Mouse (Mus musculus): ENCODE data around the gene Mgat5. TPM values are rescaled to one million over a fixed set of nuclear protein-coding genes. Genes with fewer than 3 reads are reported as not detected.

The Mgat5 gene
- polyA plus RNA-seq, 1 experiment from 2014 or later: 5.2 TPM

GRCm38 (mm10) chr1:127171361-127171760 is 33.5 kb upstream of the Mgat5 start:
- Histone ChIP-seq H3K9me3 (ENCODE audit: low read depth, low read length) (no peaks in the 10 kb centered on the region), H3K4me3 (ENCODE audit: low read depth, low read length) (no peak overlapping the region), H3K4me1 (ENCODE audit: insufficient read depth) (no peaks in the 10 kb centered on the region), H3K27ac (ENCODE audit: low read depth) (no peak overlapping the region), H3K36me3 (ENCODE audit: insufficient read depth) (no peaks in the 10 kb centered on the region), H3K4me2 (no peak overlapping the region), H3K9ac (no peak overlapping the region), H3K27me3 (ENCODE audit: insufficient read depth, low read length) (no peaks in the 10 kb centered on the region)
- 68% methylated on average over 7 of the region's 7 CpGs for WGBS
- no peak for DNase-seq
- ATAC-seq (ENCODE audit: insufficient read depth): no peak
- TF ChIP-seq CTCF (IDR thresholded peaks at IDR 0.05; ENCODE audit: low read depth): no peak

- no peaks in the 10 kb centered on the region for H3K36me3 ChIP-seq (ENCODE audit: insufficient read depth)
- H3K4me1 ChIP-seq (ENCODE audit: insufficient read depth): no peaks in the 10 kb centered on the region
- no peak overlapping the region for H3K4me2 ChIP-seq
- no peak overlapping the region for H3K9ac ChIP-seq
- ATAC-seq (ENCODE audit: insufficient read depth) (no peak), DNase-seq (no peak)
- H3K27ac ChIP-seq (ENCODE audit: low read depth): no peak overlapping the region
- H3K27me3 ChIP-seq (ENCODE audit: insufficient read depth, low read length): no peaks in the 10 kb centered on the region
- H3K4me3 ChIP-seq (ENCODE audit: low read depth, low read length): no peak overlapping the region
- TF ChIP-seq CTCF (IDR thresholded peaks at IDR 0.05; ENCODE audit: low read depth): no peak
- no peaks in the 10 kb centered on the region for H3K9me3 ChIP-seq (ENCODE audit: low read depth, low read length)
- 62% methylated on average over 3 of the region's 3 CpGs for WGBS
Observed at GRCm38 (mm10) chr1:127173448-127173847, 31.4 kb upstream of the Mgat5 start.

DNA sequence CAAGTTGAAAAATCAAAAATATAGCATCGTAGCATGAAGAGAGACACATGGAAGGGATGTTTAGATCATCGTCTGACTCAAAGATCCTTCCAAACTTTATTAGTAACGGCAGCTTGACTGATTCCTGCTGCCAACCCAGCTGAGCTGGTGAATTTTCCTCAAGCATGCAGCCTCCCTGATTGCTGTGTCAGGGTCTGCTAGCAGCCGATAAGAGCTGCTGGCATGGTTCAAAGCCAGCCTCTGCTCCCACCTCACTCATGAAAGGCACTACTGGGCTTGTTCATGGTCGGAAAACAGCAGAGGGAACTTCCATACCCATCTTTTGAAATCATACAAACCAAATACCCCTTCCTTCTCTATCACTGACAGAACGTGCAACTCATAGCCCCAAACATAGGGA is 12.4 kb upstream of the Mgat5 start:
- DNase-seq (no peak), ATAC-seq (ENCODE audit: insufficient read depth) (no peak)
- no peaks in the 10 kb centered on the region for H3K36me3 ChIP-seq (ENCODE audit: insufficient read depth)
- no peak overlapping the region for H3K9ac ChIP-seq
- no peaks in the 10 kb centered on the region for H3K4me1 ChIP-seq (ENCODE audit: insufficient read depth)
- no peak for TF ChIP-seq CTCF (IDR thresholded peaks at IDR 0.05; ENCODE audit: low read depth)
- 79% methylated on average over 6 of the region's 6 CpGs for WGBS
- no peak overlapping the region for H3K4me3 ChIP-seq (ENCODE audit: low read depth, low read length)
- H3K27ac ChIP-seq (ENCODE audit: low read depth): no peak overlapping the region
- no peaks in the 10 kb centered on the region for H3K27me3 ChIP-seq (ENCODE audit: insufficient read depth, low read length)
- no peaks in the 10 kb centered on the region for H3K9me3 ChIP-seq (ENCODE audit: low read depth, low read length)
- H3K4me2 ChIP-seq: no peak overlapping the region

GRCm38 (mm10) chr1:127199186-127199585 is 5.6 kb upstream of the Mgat5 start:
- H3K9ac ChIP-seq: no peak overlapping the region
- H3K27me3 ChIP-seq (ENCODE audit: insufficient read depth, low read length): no peaks in the 10 kb centered on the region
- no peak overlapping the region for H3K27ac ChIP-seq (ENCODE audit: low read depth)
- H3K36me3 ChIP-seq (ENCODE audit: insufficient read depth): no peaks in the 10 kb centered on the region
- DNase-seq (no peak), ATAC-seq (ENCODE audit: insufficient read depth) (no peak)
- TF ChIP-seq CTCF (IDR thresholded peaks at IDR 0.05; ENCODE audit: low read depth): no peak
- H3K4me2 ChIP-seq: no peak overlapping the region
- WGBS: 26% methylated on average over 2 of the region's 2 CpGs
- H3K9me3 ChIP-seq (ENCODE audit: low read depth, low read length): no peaks in the 10 kb centered on the region
- H3K4me1 ChIP-seq (ENCODE audit: insufficient read depth): no peaks in the 10 kb centered on the region; the same call in 1 of the 2 replicates
- H3K4me3 ChIP-seq (ENCODE audit: low read depth, low read length): no peak overlapping the region

- TF ChIP-seq CTCF (IDR thresholded peaks at IDR 0.05; ENCODE audit: low read depth): no peak
Observed at GRCm38 (mm10) chr1:127202360-127202759, 2.5 kb upstream of the Mgat5 start.

GRCm38 (mm10) chr1:127203231-127203764 is 1.5 kb upstream of the Mgat5 start:
- Histone ChIP-seq H3K4me1 (ENCODE audit: insufficient read depth) (peaks cover 9% of the 10 kb centered on the region), H3K27me3 (ENCODE audit: insufficient read depth, low read length) (no peaks in the 10 kb centered on the region), H3K27ac (ENCODE audit: low read depth) (no peak overlapping the region), H3K9ac (no peak overlapping the region), H3K9me3 (ENCODE audit: low read depth, low read length) (no peaks in the 10 kb centered on the region), H3K4me2 (0 out of 2 replicates have a peak overlapping the region, but pooled peaks have one; percentile 98), H3K36me3 (ENCODE audit: insufficient read depth) (no peaks in the 10 kb centered on the region), H3K4me3 (ENCODE audit: low read depth, low read length) (no peak overlapping the region)
- peak; percentile 52 for TF ChIP-seq CTCF (IDR thresholded peaks at IDR 0.05; ENCODE audit: low read depth)
- peak; percentile 78 for DNase-seq
- 39% methylated on average over 4 of the region's 4 CpGs for WGBS
- no peak for ATAC-seq (ENCODE audit: insufficient read depth)

More at GRCm38 (mm10) chr1:127202360-127202759, 2.5 kb upstream of the Mgat5 start:
- WGBS: 45% methylated on average over 4 of the region's 4 CpGs
- Histone ChIP-seq H3K4me2 (no peak overlapping the region), H3K27ac (ENCODE audit: low read depth) (no peak overlapping the region), H3K4me3 (ENCODE audit: low read depth, low read length) (no peak overlapping the region), H3K9me3 (ENCODE audit: low read depth, low read length) (no peaks in the 10 kb centered on the region), H3K27me3 (ENCODE audit: insufficient read depth, low read length) (no peaks in the 10 kb centered on the region), H3K9ac (no peak overlapping the region), H3K4me1 (ENCODE audit: insufficient read depth) (peaks cover 9% of the 10 kb centered on the region), H3K36me3 (ENCODE audit: insufficient read depth) (no peaks in the 10 kb centered on the region)
- ATAC-seq (ENCODE audit: insufficient read depth) (no peak), DNase-seq (no peak)

DNA sequence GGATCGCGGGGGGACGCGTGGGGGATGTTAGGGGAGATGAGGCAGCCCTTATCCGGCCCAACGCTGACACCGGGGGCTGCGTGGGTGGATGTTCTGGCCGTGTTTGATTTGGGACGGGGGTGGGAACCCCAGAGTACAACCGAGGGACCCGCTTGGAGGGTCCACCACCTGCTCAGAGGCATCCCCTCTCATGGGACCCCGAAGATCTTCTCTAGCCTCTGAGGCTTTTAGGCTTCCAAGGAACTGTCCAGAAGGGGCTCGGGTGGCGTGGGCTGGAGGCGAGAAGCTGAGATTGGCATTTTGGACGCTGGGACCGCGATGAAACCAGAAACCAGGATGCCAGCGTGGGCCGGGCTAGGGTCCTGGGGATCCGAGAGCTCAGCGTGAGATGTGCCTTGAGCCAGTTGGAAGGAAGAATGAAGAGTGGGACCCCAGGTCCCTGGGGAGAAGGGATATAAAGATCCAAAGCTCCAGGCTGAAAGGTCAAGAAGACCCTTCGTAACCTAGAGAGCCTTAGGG is 745 bp downstream of the Mgat5 start:
- Histone ChIP-seq H3K4me3 (ENCODE audit: low read depth, low read length) (peak overlapping the region; percentile 81), H3K27ac (ENCODE audit: low read depth) (peak overlapping the region; percentile 94), H3K4me2 (peak overlapping the region; percentile 98), H3K9ac (peak overlapping the region; percentile 74), H3K36me3 (ENCODE audit: insufficient read depth) (no peaks in the 10 kb centered on the region), H3K9me3 (ENCODE audit: low read depth, low read length) (no peaks in the 10 kb centered on the region), H3K4me1 (ENCODE audit: insufficient read depth) (peaks cover 9% of the 10 kb centered on the region), H3K27me3 (ENCODE audit: insufficient read depth, low read length) (no peaks in the 10 kb centered on the region)
- TF ChIP-seq CTCF (IDR thresholded peaks at IDR 0.05; ENCODE audit: low read depth): no peak
- DNase-seq (peak; percentile 43), ATAC-seq (ENCODE audit: insufficient read depth) (peak; percentile 11)
- WGBS: under 1% methylated on average over 24 of the region's 24 CpGs

All from lung, embryonic 14.5 days (tissue).